Mouse (Mus musculus) kidney, adult 2 months (tissue): ENCODE measurements at regions not wholly inside any gene's neighbourhood (a gene's known extent, or its start where the extent isn't known, plus 50 kb on each side); places are given as distances from the start of the nearest gene placed in this dataset.

Experiments used
- CTCF ChIP-seq: fragments of 200-500 bp; conservative IDR thresholded peaks from 2 replicates; pipeline ENCODE4 v1.5.1; 2011; ENCODE audit warnings: low read depth, mild to moderate bottlenecking, control low read depth, low read length, moderate library complexity, mixed read lengths; ENCODE audit not compliant: insufficient read depth, insufficient read length
- POLR2A ChIP-seq: fragments of 200-500 bp; IDR thresholded peaks from one replicate; pipeline ENCODE4 v1.6.1; 2011; ENCODE audit warnings: low read depth, low read length, control low read depth

DNA sequence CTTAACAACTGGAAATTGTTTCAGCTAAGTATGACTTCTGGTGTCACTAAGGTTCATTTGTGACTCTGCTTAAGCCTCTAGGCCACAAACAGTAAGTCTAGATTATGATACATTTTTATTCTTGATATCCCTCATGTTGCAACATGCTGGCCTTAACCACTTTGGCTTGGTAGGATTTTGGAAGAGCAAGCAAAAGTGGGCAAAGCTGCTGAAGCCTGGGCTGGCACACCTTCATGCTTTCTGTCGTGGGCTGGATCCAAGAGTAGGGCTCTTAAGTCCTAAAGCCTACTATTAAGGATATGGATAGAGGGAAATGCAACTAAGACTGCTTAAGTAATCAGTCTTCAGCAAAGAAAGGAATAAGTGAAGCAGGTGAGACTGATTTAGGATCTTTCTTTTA, 923.6 kb downstream of the Slc22a22 start:
- no peak for TF ChIP-seq POLR2A
- no peak for TF ChIP-seq CTCF
